Mouse (Mus musculus) ES-Bruce4 (cell line): ENCODE data around the gene Park7.

ENCODE experiments used
- CTCF ChIP-seq: IDR thresholded peaks from one replicate; pipeline ENCODE4 v1.8.1; 2011; ENCODE audit warnings: low read depth, low read length
- EP300 ChIP-seq: IDR thresholded peaks from 2 replicates; pipeline ENCODE4 v1.6.1; 2011; ENCODE audit warnings: low read depth, low read length; ENCODE audit not compliant: insufficient read depth
- POLR2A ChIP-seq: IDR thresholded peaks from one replicate; pipeline ENCODE4 v1.8.1; 2011; ENCODE audit warnings: low read length; ENCODE audit not compliant: insufficient read depth

DNA sequence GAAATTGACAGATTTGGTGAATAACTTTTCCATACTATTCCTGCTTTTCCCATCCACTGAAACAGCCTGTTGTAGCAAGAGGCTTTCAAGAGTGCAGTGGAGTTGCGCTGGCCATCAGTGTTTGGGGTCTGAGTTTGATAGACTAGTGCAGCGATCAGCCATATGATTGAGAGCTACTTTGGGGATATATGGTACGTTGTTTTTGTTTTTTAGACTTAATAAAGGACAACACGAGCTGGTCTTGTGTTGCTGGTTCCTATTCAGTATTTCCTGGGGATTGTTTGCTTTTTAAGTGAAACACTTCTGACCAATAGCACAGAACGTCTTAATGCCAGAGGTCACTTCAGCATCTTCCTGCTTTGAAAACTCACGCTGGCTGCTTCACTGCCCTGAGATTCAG, 46.1 kb downstream of the Park7 start:
- TF ChIP-seq POLR2A = no peak
- TF ChIP-seq CTCF = no peak
- no peak for TF ChIP-seq EP300
